Mouse (Mus musculus): ENCODE data around the gene Pdzd8. TPM values are rescaled to one million over a fixed set of nuclear protein-coding genes. Genes with fewer than 3 reads are reported as not detected.
A peak's percentile ranks its signal among the peaks of the same experiment; 100 is the strongest.

Gene Pdzd8
- polyA plus RNA-seq, 1 experiment from 2014 or later: 12.7 TPM

DNA sequence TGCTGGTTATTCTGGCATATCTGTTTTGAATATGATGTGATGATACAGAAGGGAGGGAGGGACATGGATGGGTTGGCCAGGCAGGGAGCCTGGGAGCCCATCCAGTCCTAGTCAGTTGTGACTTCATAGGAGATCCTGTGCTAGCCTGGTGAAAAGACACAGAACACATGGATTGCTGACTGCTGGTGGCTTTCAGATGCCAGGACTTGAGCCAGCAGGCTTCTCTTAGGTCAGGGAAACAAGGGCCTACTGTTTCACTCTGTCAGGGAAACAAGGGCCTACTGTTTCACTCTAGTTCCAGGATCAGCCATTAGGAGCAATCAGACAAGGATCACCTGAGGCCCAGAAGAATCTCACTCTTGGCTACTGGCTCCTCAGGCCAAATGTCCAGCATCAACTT lies 64.7 kb downstream of the Pdzd8 start:
- DNase-seq (ENCODE audit: low spot score) (no peak), ATAC-seq (replicated peaks; ENCODE audit: low FRiP score) (no peak)
- H3K36me3 ChIP-seq (ENCODE audit: control insufficient read depth, insufficient read depth, low read length): no peaks in the 10 kb centered on the region
- H3K27ac ChIP-seq (ENCODE audit: low read depth, low read length): no peak overlapping the region
- H3K27me3 ChIP-seq (replicated peaks; ENCODE audit: control insufficient read depth, insufficient read depth, low read length): no peaks in the 10 kb centered on the region
- H3K9ac ChIP-seq (ENCODE audit: low read depth, low read length): no peak overlapping the region
- H3K4me1 ChIP-seq (replicated peaks; ENCODE audit: control insufficient read depth, insufficient read depth, low read length): no peaks in the 10 kb centered on the region
- H3K4me3 ChIP-seq (ENCODE audit: low read depth, low read length): no peak overlapping the region
- H3K9me3 ChIP-seq (ENCODE audit: control insufficient read depth, low read length): no peaks in the 10 kb centered on the region
- H3K4me2 ChIP-seq: no peak overlapping the region

GRCm38 (mm10) chr19:59276354-59276753 lies 69.2 kb downstream of the Pdzd8 start:
- 92% methylated on average over 7 of the region's 7 CpGs for whole genome bisulfite sequencing
- DNase-seq (ENCODE audit: low spot score): peak; percentile 14
- no peak overlapping the region for H3K4me3 ChIP-seq (ENCODE audit: low read depth, low read length)
- H3K9ac ChIP-seq (ENCODE audit: low read depth, low read length): no peak overlapping the region
- no peak for ATAC-seq (replicated peaks; ENCODE audit: low FRiP score)
- H3K4me2 ChIP-seq: no peak overlapping the region
- H3K27me3 ChIP-seq (replicated peaks; ENCODE audit: control insufficient read depth, insufficient read depth, low read length): no peaks in the 10 kb centered on the region
- no peaks in the 10 kb centered on the region for H3K4me1 ChIP-seq (replicated peaks; ENCODE audit: control insufficient read depth, insufficient read depth, low read length)
- H3K9me3 ChIP-seq (ENCODE audit: control insufficient read depth, low read length): no peaks in the 10 kb centered on the region
- no peaks in the 10 kb centered on the region for H3K36me3 ChIP-seq (ENCODE audit: control insufficient read depth, insufficient read depth, low read length)
- H3K27ac ChIP-seq (ENCODE audit: low read depth, low read length): no peak overlapping the region

DNA sequence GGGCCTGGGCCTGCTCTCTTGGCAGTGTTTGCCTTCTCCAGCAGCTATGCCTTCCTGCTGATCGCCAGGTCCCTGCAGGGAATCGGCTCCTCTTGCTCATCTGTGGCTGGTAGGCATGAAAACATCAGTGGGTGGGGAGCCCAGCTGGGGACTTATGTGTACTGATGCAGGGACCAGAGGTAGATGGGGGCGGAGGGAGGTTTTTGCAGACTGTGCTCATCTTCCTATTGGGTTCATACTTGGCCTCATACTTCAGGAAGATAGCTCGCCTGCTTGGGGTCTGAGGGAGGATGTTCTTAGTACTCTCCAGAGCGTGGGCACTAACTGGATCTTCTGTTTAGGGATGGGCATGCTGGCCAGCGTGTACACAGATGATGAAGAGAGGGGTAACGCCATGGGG lies 72.4 kb downstream of the Pdzd8 start:
- DNase-seq (ENCODE audit: low spot score) (peak; percentile 26), ATAC-seq (replicated peaks; ENCODE audit: low FRiP score) (no peak)
- WGBS: 81% methylated on average over 7 of the region's 7 CpGs
- H3K4me3 ChIP-seq (ENCODE audit: low read depth, low read length): no peak overlapping the region
- H3K4me1 ChIP-seq (replicated peaks; ENCODE audit: control insufficient read depth, insufficient read depth, low read length): no peaks in the 10 kb centered on the region
- H3K9me3 ChIP-seq (ENCODE audit: control insufficient read depth, low read length): no peaks in the 10 kb centered on the region
- no peaks in the 10 kb centered on the region for H3K36me3 ChIP-seq (ENCODE audit: control insufficient read depth, insufficient read depth, low read length)
- H3K9ac ChIP-seq (ENCODE audit: low read depth, low read length): no peak overlapping the region
- H3K4me2 ChIP-seq: no peak overlapping the region
- H3K27me3 ChIP-seq (replicated peaks; ENCODE audit: control insufficient read depth, insufficient read depth, low read length): no peaks in the 10 kb centered on the region
- no peak overlapping the region for H3K27ac ChIP-seq (ENCODE audit: low read depth, low read length)

DNA sequence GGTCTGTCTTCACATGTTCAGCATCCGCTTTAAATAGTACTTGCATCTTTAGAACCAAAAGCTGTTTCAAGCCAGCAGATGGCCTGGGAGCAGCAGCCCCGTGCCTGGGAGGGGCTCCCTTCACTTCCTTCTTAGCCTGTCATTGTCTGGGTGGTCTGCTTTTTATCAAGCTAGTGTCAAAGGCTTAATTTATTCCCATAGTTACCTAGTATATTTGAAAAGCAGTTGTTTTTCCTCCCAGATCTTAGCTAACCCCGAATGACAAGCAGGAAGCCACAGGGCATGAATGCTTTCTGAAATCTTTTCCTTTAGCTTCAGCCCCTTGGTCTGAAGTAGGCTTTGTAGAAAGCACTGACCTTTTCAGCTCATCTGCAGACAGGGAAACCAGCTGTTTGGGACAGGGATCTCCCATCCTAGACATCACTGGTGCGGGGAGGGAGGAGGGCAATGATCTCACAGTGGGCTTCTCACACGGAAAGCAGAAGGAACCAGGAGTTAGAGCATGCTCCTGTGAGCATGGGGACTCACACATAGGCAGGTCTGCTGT lies 78.1 kb downstream of the Pdzd8 start:
- Histone ChIP-seq H3K36me3 (ENCODE audit: control insufficient read depth, insufficient read depth, low read length) (no peaks in the 10 kb centered on the region), H3K27ac (ENCODE audit: low read depth, low read length) (peak overlapping the region; percentile 5; the same call in 1 of the 2 replicates), H3K9me3 (ENCODE audit: control insufficient read depth, low read length) (no peaks in the 10 kb centered on the region), H3K4me2 (no peak overlapping the region), H3K4me3 (ENCODE audit: low read depth, low read length) (no peak overlapping the region), H3K9ac (ENCODE audit: low read depth, low read length) (no peak overlapping the region), H3K4me1 (replicated peaks; ENCODE audit: control insufficient read depth, insufficient read depth, low read length) (no peaks in the 10 kb centered on the region; the same call in 1 of the 2 replicates), H3K27me3 (replicated peaks; ENCODE audit: control insufficient read depth, insufficient read depth, low read length) (0 out of 2 replicates have a peak, but pooled peaks cover 4% of the 10 kb centered on the region)
- ATAC-seq (replicated peaks; ENCODE audit: low FRiP score) (no peak), DNase-seq (ENCODE audit: low spot score) (no peak)
- WGBS: 26% methylated on average over 5 of the region's 5 CpGs

DNA sequence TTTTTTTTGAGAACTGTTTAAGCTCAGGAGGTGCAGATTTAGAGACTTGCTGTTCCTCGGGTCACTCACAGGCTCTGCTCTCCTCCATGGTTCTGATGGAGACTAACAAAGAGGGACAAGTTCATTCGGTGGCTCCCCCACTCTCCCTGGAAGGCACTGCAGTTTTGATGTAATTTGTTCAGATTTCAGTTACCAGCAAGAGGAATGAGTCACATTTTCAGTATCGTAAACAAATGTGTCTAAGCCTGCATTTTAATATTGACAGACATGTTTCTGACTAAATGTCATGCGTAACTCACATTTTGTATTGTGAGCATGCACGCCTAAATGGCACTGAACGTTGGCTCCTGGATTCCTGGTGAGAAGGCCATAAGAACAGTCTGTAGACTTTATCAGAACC lies 79.7 kb downstream of the Pdzd8 start:
- Histone ChIP-seq H3K27me3 (replicated peaks; ENCODE audit: control insufficient read depth, insufficient read depth, low read length) (peaks cover 9% of the 10 kb centered on the region; the same call in 1 of the 2 replicates), H3K4me2 (no peak overlapping the region), H3K9me3 (ENCODE audit: control insufficient read depth, low read length) (no peaks in the 10 kb centered on the region), H3K36me3 (ENCODE audit: control insufficient read depth, insufficient read depth, low read length) (no peaks in the 10 kb centered on the region), H3K27ac (ENCODE audit: low read depth, low read length) (no peak overlapping the region), H3K4me3 (ENCODE audit: low read depth, low read length) (no peak overlapping the region), H3K9ac (ENCODE audit: low read depth, low read length) (no peak overlapping the region), H3K4me1 (replicated peaks; ENCODE audit: control insufficient read depth, insufficient read depth, low read length) (peaks cover 12% of the 10 kb centered on the region)
- 77% methylated on average over 6 of the region's 6 CpGs for WGBS
- ATAC-seq (replicated peaks; ENCODE audit: low FRiP score) (no peak), DNase-seq (ENCODE audit: low spot score) (no peak)

DNA sequence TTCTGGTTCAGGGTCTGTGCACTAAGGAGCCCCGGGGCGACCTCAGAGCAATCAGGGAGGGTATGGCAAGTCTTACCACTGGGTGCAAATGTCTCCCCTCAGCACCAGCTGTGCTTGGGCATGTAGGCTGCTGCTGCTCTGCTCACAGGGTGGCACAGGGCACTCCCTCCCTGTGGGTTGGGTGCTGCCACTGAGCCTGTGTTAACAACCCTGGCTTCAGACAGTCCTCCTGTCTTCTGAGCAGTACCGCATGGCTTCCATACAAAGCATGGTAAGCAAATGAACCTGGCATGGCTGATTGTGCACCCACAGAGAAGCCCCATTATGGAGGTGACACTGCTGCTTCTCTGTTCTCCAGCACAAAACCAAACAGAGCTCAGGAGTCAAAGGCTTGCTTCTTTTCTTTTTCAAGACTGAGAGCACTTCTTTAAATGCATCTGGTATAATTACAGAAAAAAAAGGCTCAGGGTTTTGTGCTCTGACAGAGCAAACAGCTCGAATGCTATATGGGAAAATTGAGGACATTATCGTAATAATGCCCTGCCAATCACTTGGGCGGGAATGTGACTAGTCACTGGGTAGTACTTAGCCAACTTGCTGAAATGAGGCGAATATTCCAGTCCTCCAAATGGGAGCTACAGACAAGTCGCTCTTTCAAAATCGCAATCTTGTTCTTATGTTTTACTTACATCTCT lies 80.6 kb downstream of the Pdzd8 start:
- Histone ChIP-seq H3K36me3 (ENCODE audit: control insufficient read depth, insufficient read depth, low read length) (no peaks in the 10 kb centered on the region), H3K27me3 (replicated peaks; ENCODE audit: control insufficient read depth, insufficient read depth, low read length) (peaks cover 17% of the 10 kb centered on the region; the same call in 1 of the 2 replicates)
- 81% methylated on average over 9 of the region's 9 CpGs for WGBS

DNA sequence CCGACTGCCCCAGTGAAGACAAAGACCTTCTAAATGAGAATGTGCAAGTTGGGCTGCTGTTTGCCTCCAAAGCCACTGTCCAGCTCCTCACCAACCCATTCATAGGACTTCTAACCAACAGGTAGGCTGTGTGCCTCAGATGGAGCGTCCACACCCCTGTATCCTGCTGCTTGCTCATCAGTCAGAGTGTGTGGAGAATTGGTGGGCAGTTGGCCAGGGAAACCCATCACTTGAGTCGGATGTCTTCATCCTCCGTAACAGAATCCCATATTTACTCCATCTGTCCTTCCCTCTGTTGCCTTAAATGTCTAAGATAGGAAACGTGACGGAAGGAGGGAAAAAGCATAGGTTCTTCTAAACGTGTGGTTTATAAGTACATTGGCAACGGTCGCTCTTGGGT lies 82.4 kb downstream of the Pdzd8 start:
- no peak overlapping the region for H3K4me2 ChIP-seq
- no peaks in the 10 kb centered on the region for H3K9me3 ChIP-seq (ENCODE audit: control insufficient read depth, low read length)
- H3K9ac ChIP-seq (ENCODE audit: low read depth, low read length): no peak overlapping the region
- H3K36me3 ChIP-seq (ENCODE audit: control insufficient read depth, insufficient read depth, low read length): no peaks in the 10 kb centered on the region
- no peak for DNase-seq (ENCODE audit: low spot score)
- no peak overlapping the region for H3K4me3 ChIP-seq (ENCODE audit: low read depth, low read length)
- H3K27ac ChIP-seq (ENCODE audit: low read depth, low read length): no peak overlapping the region
- WGBS: 88% methylated on average over 9 of the region's 9 CpGs
- no peak for ATAC-seq (replicated peaks; ENCODE audit: low FRiP score)
- peaks cover 18% of the 10 kb centered on the region; the same call in 1 of the 2 replicates for H3K27me3 ChIP-seq (replicated peaks; ENCODE audit: control insufficient read depth, insufficient read depth, low read length)
- peaks cover 19% of the 10 kb centered on the region for H3K4me1 ChIP-seq (replicated peaks; ENCODE audit: control insufficient read depth, insufficient read depth, low read length)

More for the DNA sequence above, 80.6 kb downstream of the Pdzd8 start:
- ATAC-seq (replicated peaks; ENCODE audit: low FRiP score) (no peak), DNase-seq (ENCODE audit: low spot score) (no peak)
- Histone ChIP-seq H3K9me3 (ENCODE audit: control insufficient read depth, low read length) (no peaks in the 10 kb centered on the region), H3K4me1 (replicated peaks; ENCODE audit: control insufficient read depth, insufficient read depth, low read length) (peaks cover 19% of the 10 kb centered on the region), H3K4me3 (ENCODE audit: low read depth, low read length) (no peak overlapping the region), H3K27ac (ENCODE audit: low read depth, low read length) (no peak overlapping the region), H3K4me2 (no peak overlapping the region), H3K9ac (ENCODE audit: low read depth, low read length) (no peak overlapping the region)

GRCm38 (mm10) chr19:59261604-59262003 lies 84.0 kb downstream of the Pdzd8 start:
- H3K27ac ChIP-seq (ENCODE audit: low read depth, low read length): no peak overlapping the region
- peaks cover 3% of the 10 kb centered on the region; the same call in 1 of the 2 replicates for H3K9me3 ChIP-seq (ENCODE audit: control insufficient read depth, low read length)
- peak overlapping the region; percentile 98 for H3K4me2 ChIP-seq
- ATAC-seq (replicated peaks; ENCODE audit: low FRiP score) (peak; percentile 60), DNase-seq (ENCODE audit: low spot score) (peak; percentile 51)
- H3K4me1 ChIP-seq (replicated peaks; ENCODE audit: control insufficient read depth, insufficient read depth, low read length): peaks cover 19% of the 10 kb centered on the region
- H3K4me3 ChIP-seq (ENCODE audit: low read depth, low read length): peak overlapping the region; percentile 57
- H3K27me3 ChIP-seq (replicated peaks; ENCODE audit: control insufficient read depth, insufficient read depth, low read length): peaks cover 18% of the 10 kb centered on the region; the same call in 1 of the 2 replicates
- H3K36me3 ChIP-seq (ENCODE audit: control insufficient read depth, insufficient read depth, low read length): no peaks in the 10 kb centered on the region
- peak overlapping the region; percentile 50 for H3K9ac ChIP-seq (ENCODE audit: low read depth, low read length)
- 17% methylated on average over 7 of the region's 7 CpGs for WGBS

Data from liver, embryonic 11.5 days (tissue).